Mouse (Mus musculus) bone marrow, adult 2 months (tissue): ENCODE measurements around the gene Tmem185a.

Experiments used
- CTCF ChIP-seq: fragments of 200-500 bp; IDR thresholded peaks from 2 replicates; pipeline ENCODE4 v1.5.1; 2011; ENCODE audit warnings: low read length, control low read depth; ENCODE audit not compliant: control insufficient read depth, insufficient read depth
- POLR2A ChIP-seq: fragments of 200-500 bp; IDR thresholded peaks from 2 replicates; pipeline ENCODE4 v1.6.1; 2011; ENCODE audit warnings: low read depth, mild to moderate bottlenecking, control low read depth, low read length, borderline replicate concordance; ENCODE audit not compliant: control insufficient read depth

DNA sequence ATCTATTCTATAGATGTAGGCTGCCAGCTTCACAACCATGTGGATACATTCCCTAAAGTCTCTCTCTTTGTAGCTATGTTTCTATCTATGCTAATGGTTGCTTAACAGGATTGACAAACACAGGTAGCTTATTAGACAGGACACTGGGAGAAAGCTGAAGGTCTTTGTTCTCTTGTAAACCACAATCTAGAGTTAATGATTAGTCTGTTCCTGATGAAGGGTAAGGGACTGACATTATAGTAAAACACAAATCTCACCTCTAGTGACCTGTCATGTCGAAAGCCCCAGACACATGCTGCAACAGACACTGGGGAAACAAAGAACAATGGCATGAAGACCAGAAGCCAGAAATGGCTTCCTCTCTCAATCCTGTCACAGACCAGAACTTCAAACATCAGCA, 10.1 kb downstream of the Tmem185a start:
- TF ChIP-seq CTCF (no peak), POLR2A (no peak)
